Mouse (Mus musculus) c-Kit-positive CD71-negative TER-119-negative erythroid progenitor cells, embryonic 14.5 days (primary cell): ENCODE data around the gene Ints2.

Source experiments
- DNase-seq: peaks from one replicate; pipeline ENCODE4 v3.0.0-alpha.2; 2013; ENCODE audit warnings: low read depth

The Ints2 gene

DNA sequence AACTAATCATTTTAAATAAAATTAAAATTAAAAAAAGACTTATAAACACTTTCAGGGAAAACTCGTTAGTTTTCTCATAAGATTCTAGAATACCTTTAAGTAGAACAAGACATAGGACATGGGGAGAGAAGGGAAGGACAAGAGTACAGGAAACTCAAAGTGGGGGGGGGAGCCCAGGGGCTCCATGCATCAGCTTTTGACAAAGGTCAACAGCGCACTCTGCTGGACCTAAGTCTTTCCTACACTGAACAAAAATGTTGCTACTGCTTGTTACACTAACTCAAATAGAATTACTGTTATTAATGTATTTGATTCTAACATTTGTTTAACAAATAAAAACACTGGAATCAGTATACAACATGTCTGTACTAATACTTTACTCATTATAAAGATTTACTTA is 83.2 kb downstream of the Ints2 start:
- DNase-seq, result peak; percentile 26

DNA sequence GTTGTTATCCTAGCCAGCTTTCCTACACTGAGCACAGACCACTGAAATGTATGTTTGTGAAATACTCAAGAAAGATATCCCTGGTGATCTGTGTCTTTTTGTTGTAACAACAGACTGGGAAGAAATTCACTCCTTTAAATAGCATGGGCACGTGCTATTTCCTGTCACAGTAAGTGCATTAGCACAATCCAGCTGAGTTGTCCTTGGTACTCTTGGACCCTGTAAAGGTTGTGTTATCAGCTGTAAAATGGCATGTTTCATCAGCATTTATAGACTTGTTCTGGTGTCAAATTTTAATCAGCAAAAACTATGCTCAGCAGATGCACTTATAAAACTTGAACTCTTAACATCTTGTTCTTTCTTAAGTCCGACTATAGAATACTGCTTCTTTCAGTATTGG is 86.6 kb downstream of the Ints2 start:
- no peak for DNase-seq
